Mouse (Mus musculus): ENCODE results near the gene Lhfpl3. TPM values are rescaled to one million over a fixed set of nuclear protein-coding genes. Genes with fewer than 3 reads are reported as not detected.
A peak's percentile ranks its signal among the peaks of the same experiment; 100 is the strongest.
"Not testable (repeated sequence)": the region's sequence is repeated elsewhere in the genome, so short reads cannot be mapped to it uniquely, and the experiment has no call there.

Gene Lhfpl3
- total RNA-seq (2014; rRNA removed), result 70.0 and 72.5 TPM in 2 replicates
- polyA plus RNA-seq (2015; fragmentation: Nextera tagmentation; extraction: Ambion mirVana), result 50.7 and 51.8 TPM in 2 replicates

DNA sequence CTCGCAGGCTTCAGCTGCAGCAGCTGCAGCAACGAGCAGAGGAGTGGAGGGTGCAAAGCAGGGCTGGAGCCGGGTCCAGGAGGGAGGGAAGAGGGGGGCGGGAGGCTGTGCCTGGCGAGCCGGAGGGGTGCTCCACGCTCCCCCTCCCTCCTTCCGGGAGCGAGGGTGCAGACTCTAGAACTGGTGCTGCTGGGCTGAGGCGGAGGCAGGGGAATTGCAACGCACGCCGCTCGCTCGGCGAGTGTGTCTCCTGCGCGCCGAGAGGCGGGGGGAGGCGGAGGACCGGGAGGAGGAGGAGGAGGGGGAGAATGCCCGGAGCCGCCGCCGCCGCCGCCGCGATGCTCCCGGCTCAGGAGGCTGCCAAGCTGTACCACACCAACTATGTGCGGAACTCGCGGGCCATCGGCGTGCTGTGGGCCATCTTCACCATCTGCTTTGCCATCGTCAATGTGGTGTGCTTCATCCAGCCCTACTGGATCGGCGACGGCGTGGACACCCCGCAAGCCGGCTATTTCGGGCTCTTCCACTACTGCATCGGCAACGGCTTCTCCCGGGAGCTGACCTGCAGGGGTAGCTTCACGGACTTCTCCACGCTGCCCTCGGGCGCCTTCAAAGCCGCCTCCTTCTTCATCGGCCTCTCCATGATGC lies at the start of gene Lhfpl3:
TSS of gene Lhfpl3 (plus strand) at position 175 of the 648 bp plus-strand sequence.
- H3K27me3 ChIP-seq (ENCODE audit: insufficient read depth, low read length), result no peaks in the 10 kb centered on the region
- peak within 1 kb of the TSS; percentile 77 for H3K4me3 ChIP-seq (ENCODE audit: low read depth, low read length)
- no peaks in the 10 kb centered on the region for H3K4me1 ChIP-seq (ENCODE audit: insufficient read depth, low read length)
- ATAC-seq (ENCODE audit: low FRiP score), result peak; percentile 84
- no peaks in the 10 kb centered on the region for H3K9me3 ChIP-seq (ENCODE audit: low read length)
- peak; percentile 55 for DNase-seq (ENCODE audit: low spot score)
- no peak for TF ChIP-seq CTCF (IDR thresholded peaks at IDR 0.05)
- under 1% methylated on average over 29 of the region's 53 CpGs for WGBS
- H3K9ac ChIP-seq (replicated peaks; ENCODE audit: low read length, poor library complexity, severe bottlenecking), result peak within 1 kb of the TSS; percentile 84
- no peaks in the 10 kb centered on the region for H3K36me3 ChIP-seq (ENCODE audit: insufficient read depth, low read length)
- H3K4me2 ChIP-seq (ENCODE audit: low read depth, low read length, poor library complexity, severe bottlenecking), result peak within 1 kb of the TSS; percentile 92
- H3K27ac ChIP-seq (ENCODE audit: low read depth, low read length), result peak within 1 kb of the TSS; percentile 68

DNA sequence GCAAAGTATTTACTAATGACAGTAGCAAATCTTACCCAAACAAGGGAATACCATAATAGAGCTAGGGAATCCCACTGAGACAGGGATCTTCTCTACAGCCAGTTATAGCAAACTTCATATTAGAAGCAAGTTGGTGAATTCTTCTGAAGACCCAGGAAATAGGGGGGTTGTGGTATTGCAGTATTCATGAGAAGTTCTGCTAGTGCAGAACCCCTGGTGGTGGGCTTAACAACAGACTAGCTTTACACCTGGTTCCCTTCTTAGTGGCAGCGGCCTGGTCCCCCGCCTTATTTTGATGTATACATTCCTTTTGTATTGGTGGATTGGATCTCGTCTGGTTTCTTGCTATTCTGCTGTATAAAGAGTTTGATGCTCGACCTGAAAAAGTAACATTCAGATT lies 39.6 kb upstream of the Lhfpl3 start:
- not testable (repeated sequence) for H3K4me2 ChIP-seq (ENCODE audit: low read depth, low read length, poor library complexity, severe bottlenecking); H3K9me3 ChIP-seq (ENCODE audit: low read length); ATAC-seq (ENCODE audit: low FRiP score); H3K4me1 ChIP-seq (ENCODE audit: insufficient read depth, low read length); H3K27ac ChIP-seq (ENCODE audit: low read depth, low read length); H3K4me3 ChIP-seq (ENCODE audit: low read depth, low read length); H3K36me3 ChIP-seq (ENCODE audit: insufficient read depth, low read length); DNase-seq (ENCODE audit: low spot score); H3K9ac ChIP-seq (replicated peaks; ENCODE audit: low read length, poor library complexity, severe bottlenecking); H3K27me3 ChIP-seq (ENCODE audit: insufficient read depth, low read length)
- 83% methylated on average over 4 of the region's 4 CpGs for WGBS

DNA sequence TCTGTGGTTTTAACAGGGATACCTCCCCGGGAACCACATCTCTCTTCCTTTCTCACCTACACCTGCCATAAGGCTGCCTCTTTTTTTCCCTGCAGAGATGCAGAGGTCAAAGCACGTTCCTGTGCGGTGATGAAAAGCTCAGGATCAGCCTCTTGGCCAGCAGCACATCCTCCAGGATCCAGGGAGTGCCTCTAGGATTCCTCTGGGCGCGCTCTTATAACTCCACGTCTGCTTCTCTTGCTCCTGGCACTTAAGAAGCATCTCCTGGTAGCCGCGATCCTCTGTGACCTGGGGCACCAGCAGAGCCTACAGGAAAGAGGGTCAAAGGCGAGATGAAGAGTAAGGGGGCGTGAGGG lies 352 bp upstream of the Lhfpl3 start:
- TF ChIP-seq CTCF (IDR thresholded peaks at IDR 0.05), result no peak
- Histone ChIP-seq H3K9me3 (ENCODE audit: low read length) (no peaks in the 10 kb centered on the region), H3K27me3 (ENCODE audit: insufficient read depth, low read length) (no peaks in the 10 kb centered on the region), H3K4me1 (ENCODE audit: insufficient read depth, low read length) (no peaks in the 10 kb centered on the region), H3K9ac (replicated peaks; ENCODE audit: low read length, poor library complexity, severe bottlenecking) (peak overlapping the region; percentile 84), H3K4me3 (ENCODE audit: low read depth, low read length) (peak overlapping the region; percentile 77), H3K27ac (ENCODE audit: low read depth, low read length) (peak overlapping the region; percentile 68; the same call in 1 of the 2 replicates), H3K4me2 (ENCODE audit: low read depth, low read length, poor library complexity, severe bottlenecking) (peak overlapping the region; percentile 92), H3K36me3 (ENCODE audit: insufficient read depth, low read length) (no peaks in the 10 kb centered on the region)
- DNase-seq (ENCODE audit: low spot score) (no peak), ATAC-seq (ENCODE audit: low FRiP score) (peak; percentile 8; the same call in 1 of the 2 replicates)
- 1% methylated on average over 10 of the region's 10 CpGs for WGBS

DNA sequence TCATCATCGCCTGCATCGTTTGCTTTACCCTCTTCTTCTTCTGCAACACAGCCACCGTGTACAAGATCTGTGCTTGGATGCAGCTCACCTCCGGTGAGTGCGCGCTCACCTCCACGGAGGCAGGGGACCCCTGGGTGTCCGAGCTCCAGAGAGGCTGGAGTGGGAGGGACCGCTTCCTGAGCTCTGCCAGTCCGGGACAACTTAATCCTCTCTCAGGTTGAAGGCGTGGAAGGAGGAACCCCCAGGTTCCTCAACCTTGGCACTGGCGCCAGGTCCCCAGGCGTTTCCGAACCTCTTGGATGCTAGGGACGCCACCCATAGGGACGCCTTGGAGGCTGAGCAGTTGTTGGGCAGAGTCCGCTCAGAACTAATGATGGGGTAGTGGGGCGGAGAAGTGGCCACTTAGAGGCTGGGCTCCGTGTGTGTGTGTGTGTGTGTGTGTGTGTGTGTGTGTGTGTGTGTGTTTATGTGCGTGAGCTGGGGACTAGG lies 718 bp downstream of the Lhfpl3 start:
- peak; percentile 55 for ATAC-seq (ENCODE audit: low FRiP score)
- WGBS, result under 1% methylated on average over 19 of the region's 20 CpGs
- Histone ChIP-seq H3K4me3 (ENCODE audit: low read depth, low read length) (peak overlapping the region; percentile 77), H3K9me3 (ENCODE audit: low read length) (no peaks in the 10 kb centered on the region), H3K9ac (replicated peaks; ENCODE audit: low read length, poor library complexity, severe bottlenecking) (peak overlapping the region; percentile 84), H3K4me1 (ENCODE audit: insufficient read depth, low read length) (no peaks in the 10 kb centered on the region), H3K27ac (ENCODE audit: low read depth, low read length) (peak overlapping the region; percentile 68), H3K4me2 (ENCODE audit: low read depth, low read length, poor library complexity, severe bottlenecking) (peak overlapping the region; percentile 92), H3K27me3 (ENCODE audit: insufficient read depth, low read length) (no peaks in the 10 kb centered on the region), H3K36me3 (ENCODE audit: insufficient read depth, low read length) (no peaks in the 10 kb centered on the region)
- TF ChIP-seq CTCF (IDR thresholded peaks at IDR 0.05), result no peak
- peak; percentile 47 for DNase-seq (ENCODE audit: low spot score)

DNA sequence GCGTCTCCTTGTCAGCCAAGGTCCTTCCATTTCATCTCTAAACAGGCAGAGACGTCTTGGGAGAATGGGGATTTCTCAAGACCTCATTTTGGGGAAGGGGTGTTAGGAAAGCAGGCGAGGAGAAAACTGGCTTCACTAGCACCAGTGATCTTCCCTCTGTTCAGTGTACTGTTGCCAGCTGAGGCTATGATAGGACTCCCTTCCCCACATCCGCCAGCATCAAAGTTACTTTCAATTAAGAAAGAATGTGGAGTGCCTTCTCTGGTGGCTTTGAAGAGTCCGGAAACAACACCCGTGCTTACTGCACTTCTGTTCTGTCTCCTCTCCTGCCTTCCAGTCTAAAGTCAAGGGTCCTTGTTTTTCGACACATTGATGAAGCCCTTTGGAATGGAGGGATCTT lies 1.4 kb downstream of the Lhfpl3 start:
- Histone ChIP-seq H3K36me3 (ENCODE audit: insufficient read depth, low read length) (no peaks in the 10 kb centered on the region), H3K9ac (replicated peaks; ENCODE audit: low read length, poor library complexity, severe bottlenecking) (peak overlapping the region; percentile 84), H3K9me3 (ENCODE audit: low read length) (no peaks in the 10 kb centered on the region), H3K4me3 (ENCODE audit: low read depth, low read length) (peak overlapping the region; percentile 77), H3K4me1 (ENCODE audit: insufficient read depth, low read length) (no peaks in the 10 kb centered on the region), H3K27me3 (ENCODE audit: insufficient read depth, low read length) (no peaks in the 10 kb centered on the region), H3K27ac (ENCODE audit: low read depth, low read length) (no peak overlapping the region), H3K4me2 (ENCODE audit: low read depth, low read length, poor library complexity, severe bottlenecking) (peak overlapping the region; percentile 92)
- TF ChIP-seq CTCF (IDR thresholded peaks at IDR 0.05), result no peak
- WGBS, result 2% methylated on average over 7 of the region's 7 CpGs
- peak; percentile 30 for DNase-seq (ENCODE audit: low spot score)
- no peak for ATAC-seq (ENCODE audit: low FRiP score)

DNA sequence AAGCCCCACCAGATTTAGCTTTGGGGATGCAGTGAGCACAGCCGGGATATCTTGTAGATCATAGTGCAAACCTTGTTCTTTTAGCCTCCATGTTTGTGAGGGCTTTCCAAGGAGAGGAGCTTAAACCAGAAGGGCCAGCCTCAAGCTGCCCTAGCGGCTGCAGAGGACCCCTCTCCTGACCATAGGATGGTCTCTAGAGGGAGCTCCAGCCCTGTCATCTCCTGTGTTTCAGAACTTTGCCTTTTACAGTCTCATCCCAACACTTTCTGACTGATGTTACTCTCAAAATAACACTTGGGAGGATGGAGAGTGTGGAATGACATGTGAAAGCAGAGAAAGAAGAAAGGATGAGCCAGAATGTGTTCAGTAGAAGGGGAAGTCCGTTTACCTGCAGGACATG lies 11.4 kb downstream of the Lhfpl3 start:
- no peak overlapping the region for H3K9ac ChIP-seq (replicated peaks; ENCODE audit: low read length, poor library complexity, severe bottlenecking)
- ATAC-seq (ENCODE audit: low FRiP score), result no peak
- no peaks in the 10 kb centered on the region for H3K27me3 ChIP-seq (ENCODE audit: insufficient read depth, low read length)
- TF ChIP-seq CTCF (IDR thresholded peaks at IDR 0.05), result peak; percentile 62
- H3K4me1 ChIP-seq (ENCODE audit: insufficient read depth, low read length), result no peaks in the 10 kb centered on the region
- H3K27ac ChIP-seq (ENCODE audit: low read depth, low read length), result no peak overlapping the region
- no peaks in the 10 kb centered on the region for H3K36me3 ChIP-seq (ENCODE audit: insufficient read depth, low read length)
- WGBS, result 54% methylated on average over 3 of the region's 3 CpGs
- no peak overlapping the region for H3K4me3 ChIP-seq (ENCODE audit: low read depth, low read length)
- no peaks in the 10 kb centered on the region for H3K9me3 ChIP-seq (ENCODE audit: low read length)
- peak; percentile 48 for DNase-seq (ENCODE audit: low spot score)
- no peak overlapping the region for H3K4me2 ChIP-seq (ENCODE audit: low read depth, low read length, poor library complexity, severe bottlenecking)

Data from midbrain, postnatal 0 days (tissue).